Mouse (Mus musculus) monocyte, adult 2 months (primary cell): ENCODE results near the gene Dmgdh.

Experiments used
- DNase-seq, 2 experiments: peaks; one replicate each; pipeline ENCODE4 v3.0.0; 2022; ENCODE audit warnings: low spot score in 2 of 2, low read depth in 1 of 2

Dmgdh gene

GRCm38 (mm10) chr13:93674131-93674561 lies at the start of gene Dmgdh, which contains the start of gene Bhmt2:
Gene Dmgdh, plus strand, starts transcription at chr13:93674433.
Gene Bhmt2, minus strand, starts transcription at chr13:93674302.
- DNase-seq: no peak

DNA sequence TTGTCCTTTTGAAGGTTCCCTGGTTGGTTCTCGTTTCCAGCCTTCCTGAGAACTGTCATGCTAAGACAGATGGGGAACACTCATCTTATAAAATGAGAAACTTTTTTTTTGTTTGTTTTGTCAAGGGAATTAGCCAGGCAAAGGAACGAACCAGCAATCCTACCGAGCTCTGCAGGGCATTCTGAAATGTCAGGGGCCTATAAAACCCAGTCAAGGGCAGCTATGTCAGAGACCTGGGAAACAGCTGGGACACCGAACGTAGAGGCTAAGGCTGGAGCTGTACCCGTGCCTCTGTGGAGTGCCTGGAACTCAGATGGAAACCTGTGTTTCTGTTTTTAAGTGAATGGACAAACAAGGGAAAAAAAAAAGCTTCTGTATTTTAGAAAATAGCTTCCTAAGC lies 45.4 kb upstream of the Dmgdh start:
- DNase-seq: no peak

- no peak for DNase-seq
Observed at GRCm38 (mm10) chr13:93630941-93631705, 43.1 kb upstream of the Dmgdh start.

- no peak for DNase-seq
Observed at GRCm38 (mm10) chr13:93632927-93633326, 41.3 kb upstream of the Dmgdh start.

- DNase-seq: no peak
Observed at GRCm38 (mm10) chr13:93636561-93636960, 37.7 kb upstream of the Dmgdh start.

DNA sequence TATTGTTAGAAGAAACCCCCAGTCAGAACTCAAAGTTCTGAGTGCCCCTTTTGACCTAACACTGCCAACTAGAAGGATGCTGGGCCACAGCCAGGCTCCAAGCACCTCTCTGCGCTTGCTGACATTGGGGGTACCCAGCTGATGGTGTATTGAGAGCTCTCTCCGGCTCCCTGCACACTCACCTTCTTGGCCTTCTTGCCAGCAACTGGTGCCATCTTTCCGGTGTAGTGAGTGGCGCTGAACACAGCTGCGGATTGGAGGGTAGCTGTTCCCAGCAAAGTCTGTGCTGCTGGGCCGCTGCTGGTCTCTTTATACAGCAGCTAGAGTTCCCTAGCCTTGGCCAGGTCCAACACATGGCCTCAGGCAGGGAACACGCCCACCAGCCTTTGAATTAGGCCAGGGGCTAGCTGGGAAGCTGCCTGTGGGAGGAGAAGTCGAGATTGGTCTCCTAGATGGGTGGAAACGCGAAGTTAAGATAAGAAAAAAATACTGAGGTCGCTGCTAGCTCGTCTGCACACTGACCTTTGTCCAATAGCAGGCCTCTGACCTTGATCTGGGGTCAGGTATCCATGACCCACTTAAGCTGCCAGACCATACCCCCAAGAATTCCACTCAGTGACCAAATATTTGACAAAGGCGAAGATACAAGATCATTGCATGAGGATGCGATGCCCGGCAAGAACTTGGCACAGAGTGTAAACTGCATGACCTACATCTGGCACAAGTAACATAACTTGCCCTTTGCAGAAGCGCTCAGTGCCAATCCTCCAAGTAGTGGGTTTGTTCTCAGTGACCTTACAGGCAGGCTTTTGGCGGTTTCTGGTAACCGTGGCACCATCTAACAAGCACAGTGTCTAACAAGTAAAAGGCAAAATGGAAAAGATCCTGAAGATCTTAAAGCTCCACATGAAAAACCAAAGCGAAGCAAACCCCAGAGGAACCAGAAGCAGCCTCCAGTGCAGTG lies 36.7 kb upstream of the Dmgdh start, which contains the start of gene Bhmt:
Gene Bhmt (minus strand): TSS at position 680 of the 964 bp plus-strand sequence.
- DNase-seq: no peak

DNA sequence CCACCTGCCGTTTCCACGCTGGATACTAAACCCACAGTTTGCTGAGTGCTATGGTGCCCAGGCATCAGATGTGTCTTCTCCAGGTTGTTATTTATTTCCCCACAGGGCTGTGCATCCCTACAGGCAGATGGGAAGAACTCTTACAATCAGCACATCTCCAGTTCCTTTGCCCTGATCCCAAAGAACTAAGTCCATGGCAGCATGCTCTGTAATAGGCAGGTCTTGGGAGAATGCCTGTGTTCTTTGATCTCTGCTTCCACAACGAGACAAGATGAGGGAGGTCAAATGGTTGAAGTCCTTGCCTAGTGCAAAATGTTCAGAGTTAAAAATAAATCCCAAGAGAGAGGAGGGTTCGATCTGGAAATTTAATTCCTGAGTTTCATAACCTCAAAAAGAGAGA lies 34.6 kb upstream of the Dmgdh start:
- DNase-seq: no peak

- no peak for DNase-seq
Observed at GRCm38 (mm10) chr13:93648387-93649130, 25.7 kb upstream of the Dmgdh start.

- no peak for DNase-seq
Observed at GRCm38 (mm10) chr13:93653382-93653781, 20.9 kb upstream of the Dmgdh start.

- no peak for DNase-seq
Observed at GRCm38 (mm10) chr13:93657941-93658340, 16.3 kb upstream of the Dmgdh start.

GRCm38 (mm10) chr13:93667586-93667985 lies 6.6 kb upstream of the Dmgdh start:
- no peak for DNase-seq

- DNase-seq: no peak
Observed at GRCm38 (mm10) chr13:93672371-93672770, 1.9 kb upstream of the Dmgdh start.

DNA sequence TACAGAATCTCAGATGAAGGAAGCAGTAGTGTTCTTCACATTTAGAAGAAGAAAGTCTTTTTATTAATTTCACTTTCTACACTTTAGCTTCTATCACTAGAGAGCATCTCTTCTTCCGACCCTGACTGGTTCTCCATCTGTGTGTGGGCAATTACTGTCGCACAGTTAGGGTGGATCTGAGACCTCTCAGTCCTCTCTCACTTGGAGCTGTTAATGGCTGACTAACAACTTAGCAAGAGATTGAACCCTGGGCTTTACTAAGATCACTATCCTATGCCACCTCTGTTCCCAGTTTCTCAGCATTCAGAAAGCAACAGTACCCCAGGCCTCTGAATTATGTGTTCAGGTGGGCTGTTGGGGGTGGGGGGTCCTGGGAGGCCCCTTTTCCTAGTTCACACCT lies 937 bp upstream of the Dmgdh start:
- no peak for DNase-seq

DNA sequence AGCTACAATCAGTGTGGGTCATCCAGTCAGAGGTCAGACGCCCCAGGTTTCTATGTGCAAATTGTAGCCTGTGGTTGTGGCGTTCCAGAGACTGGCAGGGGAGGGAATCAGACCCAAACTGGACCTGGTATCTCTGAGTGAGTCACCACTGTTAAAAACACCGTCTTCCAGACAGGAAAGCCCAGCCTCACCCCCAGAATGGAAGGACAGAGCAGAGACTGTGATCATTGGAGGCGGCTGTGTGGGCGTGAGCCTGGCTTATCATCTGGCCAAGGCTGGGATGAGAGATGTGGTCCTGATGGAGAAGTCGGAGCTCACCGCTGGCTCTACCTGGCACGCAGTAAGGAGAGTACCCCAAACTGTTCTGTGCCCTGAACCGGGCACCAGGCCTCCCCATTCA lies 2.6 kb downstream of the Dmgdh start:
- DNase-seq: no peak

- no peak for DNase-seq
Observed at GRCm38 (mm10) chr13:93683336-93683735, 9.1 kb downstream of the Dmgdh start.

GRCm38 (mm10) chr13:93685226-93685625 lies 11.0 kb downstream of the Dmgdh start:
- DNase-seq: no peak

GRCm38 (mm10) chr13:93687321-93687720 lies 13.1 kb downstream of the Dmgdh start:
- no peak for DNase-seq

GRCm38 (mm10) chr13:93689566-93689965 lies 15.3 kb downstream of the Dmgdh start:
- DNase-seq: no peak

DNA sequence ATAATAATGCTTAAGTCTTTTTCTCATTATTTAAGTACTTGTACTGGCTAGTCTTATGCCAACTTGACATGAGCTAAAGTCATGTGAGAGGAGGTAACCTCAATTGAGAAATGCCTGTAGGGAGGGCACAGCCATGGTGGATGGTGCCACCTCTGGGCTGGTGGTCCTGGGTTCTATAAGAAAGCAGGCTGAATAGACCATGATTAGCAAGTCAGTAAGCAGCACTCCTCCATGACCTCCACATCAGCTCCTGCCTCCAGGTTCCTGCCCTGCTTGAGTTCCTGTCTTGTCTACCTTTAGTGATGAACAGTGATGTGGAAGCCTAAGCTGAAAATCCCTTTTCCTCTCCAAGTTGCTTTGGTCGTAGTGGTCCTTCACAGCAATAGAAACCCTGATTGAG lies 16.6 kb downstream of the Dmgdh start:
- DNase-seq: no peak

- DNase-seq: no peak
Observed at GRCm38 (mm10) chr13:93698866-93699265, 24.6 kb downstream of the Dmgdh start.

DNA sequence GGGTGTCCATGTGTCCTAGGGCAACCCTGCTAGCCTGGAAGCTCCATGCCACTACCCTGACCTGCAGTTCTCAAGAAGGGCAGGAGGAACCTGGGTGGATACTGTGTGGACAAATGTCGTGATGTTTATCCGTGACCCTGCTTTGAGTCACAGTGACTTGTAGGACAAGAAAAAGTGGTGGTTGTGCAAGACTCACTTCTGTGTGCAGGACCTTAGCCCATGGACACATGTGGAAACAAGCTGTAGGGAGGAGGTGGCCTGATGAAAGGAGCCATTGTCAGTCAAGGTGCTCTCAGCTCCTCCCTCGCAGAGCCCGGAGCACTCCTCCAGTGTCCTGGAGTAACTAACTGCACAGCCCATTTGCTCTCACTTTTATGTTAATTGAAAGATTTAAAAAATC lies 31.5 kb downstream of the Dmgdh start:
- DNase-seq: no peak
